Mouse (Mus musculus): ENCODE results near the gene 4930583I09Rik.

Gene 4930583I09Rik

DNA sequence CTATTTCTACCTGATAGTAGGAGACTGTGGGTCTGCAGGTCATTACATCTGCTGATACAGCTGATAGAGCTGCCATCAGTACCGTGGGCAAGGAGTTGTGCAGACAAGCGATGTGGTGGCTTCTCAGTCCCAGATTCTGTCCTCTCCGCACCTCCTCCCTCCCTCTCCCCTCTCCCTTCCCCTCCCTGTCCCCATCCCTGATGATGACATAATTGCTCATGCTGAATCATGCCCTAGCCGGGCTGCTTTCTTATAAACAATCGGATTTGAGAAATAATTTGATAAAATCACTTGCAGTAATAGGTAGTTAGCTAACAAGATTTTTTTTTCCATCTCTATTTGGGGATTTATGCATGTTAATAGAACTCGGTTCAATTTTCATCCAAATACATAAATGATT lies at the start of gene 4930583I09Rik:
Gene 4930583I09Rik (minus strand): TSS at position 144 of the 400 bp plus-strand sequence.
- no peak for DNase-seq (ENCODE audit: low read depth, low spot score)

DNA sequence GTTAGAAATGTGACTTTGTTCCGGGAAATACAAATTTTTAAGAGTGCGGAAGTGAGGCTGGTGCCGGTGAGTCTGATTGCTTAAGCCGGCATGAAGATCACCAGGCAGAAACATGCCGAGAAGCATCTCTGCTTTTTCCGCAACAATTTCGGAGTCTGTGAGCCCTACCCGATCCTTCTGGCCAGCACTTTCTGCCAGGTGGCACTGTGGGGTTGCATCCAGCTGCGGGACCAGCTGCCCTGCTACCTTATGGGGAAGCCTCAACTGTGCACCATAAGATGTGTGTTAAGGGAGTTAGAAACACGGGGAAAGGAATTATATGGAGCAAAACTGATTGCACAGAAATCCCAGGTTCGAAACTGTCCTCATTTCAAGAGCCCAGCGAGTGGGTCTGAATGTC lies 40.2 kb upstream of the 4930583I09Rik start:
- no peak for DNase-seq (ENCODE audit: low read depth, low spot score)

DNA sequence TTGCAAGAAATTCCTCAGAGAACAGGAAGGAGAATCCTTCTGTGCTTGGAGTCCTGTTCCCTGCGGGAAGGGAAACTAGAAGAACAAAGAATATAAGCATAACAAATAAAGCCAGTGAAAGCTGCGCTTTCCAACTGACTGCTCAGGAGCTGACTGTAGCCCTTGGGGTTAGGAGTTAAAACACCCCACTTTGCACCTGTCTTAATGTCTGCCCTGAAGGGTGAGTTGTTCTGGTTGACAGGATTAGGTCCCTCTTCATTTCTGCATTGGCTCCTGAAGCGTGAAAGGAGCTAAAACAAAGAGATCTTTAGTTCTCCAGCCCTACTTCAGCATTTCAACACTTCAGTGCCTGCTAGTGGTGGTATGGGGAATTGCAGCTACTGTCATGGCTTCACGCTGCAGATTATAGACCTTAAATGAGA lies 37.8 kb upstream of the 4930583I09Rik start:
- no peak for DNase-seq (ENCODE audit: low read depth, low spot score)

DNA sequence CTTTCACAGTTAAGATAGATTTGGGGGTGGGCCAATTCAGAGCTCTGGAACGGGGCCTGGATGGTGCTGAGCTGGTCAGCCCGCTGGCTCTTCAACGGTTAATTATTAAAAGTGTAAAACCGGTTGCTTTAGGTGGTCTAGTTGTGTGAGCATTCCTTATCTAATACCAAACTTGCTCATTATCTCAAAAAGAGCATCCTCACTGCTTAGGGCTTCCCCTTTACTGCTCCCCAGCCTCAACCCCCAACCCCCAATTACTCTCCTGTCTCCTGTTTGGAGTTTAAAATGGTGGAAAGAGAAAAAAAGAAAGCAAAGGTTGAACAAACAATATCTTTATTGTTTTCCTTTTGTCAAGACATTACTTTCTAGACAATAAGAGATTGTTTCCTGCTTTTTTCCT lies 27.9 kb upstream of the 4930583I09Rik start:
- no peak for DNase-seq (ENCODE audit: low read depth, low spot score)

DNA sequence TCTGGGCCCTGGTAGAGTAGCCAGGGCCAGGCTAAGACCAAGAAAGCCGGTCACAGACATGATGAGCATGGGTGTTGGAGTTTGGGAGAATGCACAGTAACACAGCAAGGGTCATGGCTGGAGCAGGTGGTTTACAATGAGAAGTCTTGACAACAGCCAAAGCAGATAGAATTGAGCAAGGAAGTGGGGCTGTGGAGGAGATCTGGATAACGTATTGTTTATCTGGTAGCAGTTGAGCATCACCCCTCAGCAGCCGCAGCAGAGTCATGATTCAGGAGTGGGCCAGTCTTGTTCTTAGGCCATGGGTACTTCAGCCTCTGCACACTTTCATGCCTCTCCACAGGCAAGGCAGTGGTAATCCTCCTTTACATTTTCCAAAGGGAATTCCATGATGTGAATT lies 25.1 kb upstream of the 4930583I09Rik start:
- DNase-seq (ENCODE audit: low read depth, low spot score): no peak

DNA sequence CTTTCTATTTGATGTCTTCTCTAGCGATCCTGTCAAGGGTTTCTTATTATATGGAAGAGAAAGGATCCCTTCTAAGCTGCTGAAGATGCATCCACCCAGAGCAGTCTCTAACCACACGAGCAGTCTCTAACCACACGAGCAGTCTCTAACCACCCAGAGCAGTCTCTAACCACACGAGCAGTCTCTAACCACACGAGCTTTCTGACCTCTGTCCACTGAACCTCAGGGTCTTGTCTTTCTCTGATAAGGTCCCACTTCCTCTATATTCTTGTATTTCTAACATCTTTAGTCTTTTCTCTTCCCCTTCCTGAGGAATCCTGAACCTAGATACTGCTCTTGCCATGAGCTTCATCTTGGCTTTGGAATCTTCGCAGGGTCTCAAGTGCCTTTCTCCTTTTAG lies 23.0 kb upstream of the 4930583I09Rik start:
- no peak for DNase-seq (ENCODE audit: low read depth, low spot score)

DNA sequence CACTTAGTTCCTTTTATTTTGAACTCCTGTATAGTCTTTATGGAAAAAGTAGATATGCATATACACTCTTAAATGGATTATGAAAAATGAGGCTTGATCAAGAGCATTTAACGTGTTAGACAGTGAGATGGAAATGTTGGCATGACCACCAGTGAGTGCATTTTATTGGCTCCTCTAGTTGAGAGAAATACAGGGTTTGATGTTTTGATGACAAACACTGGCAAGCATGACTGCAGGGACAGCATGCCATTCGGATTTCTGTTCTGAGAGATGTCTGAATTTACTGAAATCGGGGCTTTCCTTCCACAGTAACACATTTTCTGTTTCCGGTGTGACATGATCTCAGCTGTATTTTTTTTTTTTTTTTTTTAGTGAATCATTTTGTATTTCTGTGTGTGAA lies 12.2 kb upstream of the 4930583I09Rik start:
- DNase-seq (ENCODE audit: low read depth, low spot score): no peak

DNA sequence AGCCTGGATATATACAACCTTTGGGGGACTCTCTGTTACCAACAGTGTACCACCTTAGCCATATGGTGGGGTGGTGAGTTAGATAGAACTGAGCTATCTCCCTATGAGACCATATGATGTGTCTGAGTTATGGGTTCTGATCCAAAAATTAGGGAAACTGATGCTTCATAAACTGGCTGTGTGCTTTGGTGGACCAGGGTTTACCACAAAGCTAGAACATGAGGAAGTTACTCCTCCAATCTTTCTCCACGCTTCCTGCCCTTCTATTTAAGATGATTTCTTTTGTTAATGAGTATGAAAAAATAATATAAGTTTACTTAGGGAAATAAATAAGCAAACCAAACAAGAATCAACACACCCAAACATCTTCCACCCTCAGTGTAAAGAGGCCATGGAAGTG lies 10.8 kb upstream of the 4930583I09Rik start:
- no peak for DNase-seq (ENCODE audit: low read depth, low spot score)

DNA sequence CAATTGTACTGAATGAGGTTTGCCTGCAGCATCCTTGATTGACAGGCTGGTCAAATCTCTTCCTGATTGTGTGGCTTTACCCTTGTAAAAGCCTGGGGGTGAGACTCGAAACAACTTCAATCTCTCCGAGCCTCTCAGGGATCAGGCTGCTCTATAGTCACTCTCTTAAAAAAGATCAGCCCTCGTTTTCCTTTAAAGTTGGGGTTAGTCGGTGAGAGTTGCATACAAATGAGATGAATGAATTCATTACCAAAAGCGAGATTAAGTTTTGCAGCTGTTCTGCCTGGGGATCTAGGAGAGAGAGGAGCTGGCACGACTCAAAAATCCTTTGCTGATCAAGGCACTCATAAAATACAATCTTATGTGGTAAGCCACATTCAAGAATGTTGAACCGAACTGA lies 1.0 kb upstream of the 4930583I09Rik start:
- DNase-seq (ENCODE audit: low read depth, low spot score): peak; percentile 14

DNA sequence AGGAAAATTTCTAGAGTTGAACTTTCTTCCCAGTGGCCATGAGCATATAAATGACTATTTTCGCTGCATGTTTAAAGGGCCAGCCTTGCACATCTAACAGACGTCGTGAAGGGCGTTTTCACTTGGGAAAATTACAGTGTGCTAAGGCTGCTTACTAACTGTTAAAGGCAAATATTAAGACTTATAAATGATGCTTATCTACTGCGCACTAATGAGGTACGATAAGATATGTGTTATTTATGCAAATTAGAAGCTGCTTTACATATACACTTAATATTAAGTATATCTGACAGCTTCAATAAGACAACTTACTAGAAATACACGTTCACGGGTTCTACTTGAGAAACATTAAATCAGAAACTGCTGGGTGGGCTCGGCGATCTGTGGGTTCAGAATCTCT lies 481 bp upstream of the 4930583I09Rik start:
- DNase-seq (ENCODE audit: low read depth, low spot score): no peak

DNA sequence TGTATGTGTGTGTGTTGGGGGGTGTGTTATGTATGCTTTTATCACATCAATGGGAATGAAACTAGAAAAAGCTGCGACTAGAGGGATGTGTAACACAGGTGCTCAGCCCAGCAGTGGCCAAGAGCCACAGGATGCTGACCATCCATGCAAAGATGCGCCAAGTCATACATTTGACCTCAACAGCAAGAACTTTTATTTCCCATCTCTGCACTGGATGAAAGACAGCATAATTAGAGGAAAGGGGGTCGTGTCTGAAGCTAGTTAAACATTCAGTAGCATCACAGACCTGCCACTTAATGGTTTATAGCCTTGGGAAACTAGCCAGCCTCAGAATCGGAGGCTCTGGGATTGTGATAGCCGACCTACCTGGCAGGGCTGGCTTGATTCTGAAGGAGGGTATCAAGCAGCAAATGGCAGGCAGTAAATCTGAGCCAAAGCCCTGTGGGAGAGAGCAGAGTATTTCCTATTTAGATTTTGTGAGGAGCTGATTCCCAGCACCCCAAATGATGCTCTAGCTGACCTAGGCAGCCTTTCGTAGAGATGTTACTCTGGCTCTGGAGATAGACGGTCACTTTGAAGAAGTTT lies 1.9 kb downstream of the 4930583I09Rik start:
- DNase-seq (ENCODE audit: low read depth, low spot score): no peak

DNA sequence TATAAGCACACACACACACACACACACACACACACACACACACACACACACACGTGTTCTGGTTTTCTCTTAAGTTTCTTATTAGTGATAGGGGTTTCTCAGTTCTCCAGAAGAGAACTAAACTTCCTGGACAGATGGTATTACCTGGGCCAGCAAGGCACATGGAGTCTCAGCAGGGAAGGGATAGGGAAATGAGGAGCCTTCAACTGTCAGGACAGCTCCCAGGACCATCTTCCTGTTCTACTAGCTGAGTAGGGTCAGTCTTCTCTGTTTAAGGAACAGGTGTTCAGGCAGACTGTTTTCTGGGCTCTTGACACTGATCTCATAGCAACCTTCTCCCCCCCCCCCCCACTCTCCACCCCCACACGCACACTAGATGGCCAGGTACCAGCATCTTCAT lies 2.8 kb downstream of the 4930583I09Rik start:
- DNase-seq (ENCODE audit: low read depth, low spot score): no peak

DNA sequence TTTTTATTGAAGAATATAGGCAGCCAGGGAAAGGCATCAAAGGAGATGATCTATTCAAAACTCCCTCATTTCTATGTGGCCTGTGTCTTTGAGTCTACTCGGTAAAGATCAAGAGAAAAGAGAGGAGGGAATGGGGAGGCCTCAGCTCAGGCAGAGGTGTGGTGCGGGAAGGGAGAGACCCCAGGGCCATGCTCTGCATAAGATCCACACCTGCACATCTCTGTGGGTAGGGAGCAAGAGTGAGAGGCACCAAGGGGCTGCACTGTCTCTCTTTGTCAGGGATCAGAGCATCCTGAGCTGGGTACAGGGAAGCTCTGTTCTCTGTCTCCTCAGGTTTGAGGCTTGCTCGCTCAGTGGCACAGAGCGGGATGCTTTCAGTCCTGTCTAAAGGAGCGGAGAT lies 8.4 kb downstream of the 4930583I09Rik start:
- no peak for DNase-seq (ENCODE audit: low read depth, low spot score)

DNA sequence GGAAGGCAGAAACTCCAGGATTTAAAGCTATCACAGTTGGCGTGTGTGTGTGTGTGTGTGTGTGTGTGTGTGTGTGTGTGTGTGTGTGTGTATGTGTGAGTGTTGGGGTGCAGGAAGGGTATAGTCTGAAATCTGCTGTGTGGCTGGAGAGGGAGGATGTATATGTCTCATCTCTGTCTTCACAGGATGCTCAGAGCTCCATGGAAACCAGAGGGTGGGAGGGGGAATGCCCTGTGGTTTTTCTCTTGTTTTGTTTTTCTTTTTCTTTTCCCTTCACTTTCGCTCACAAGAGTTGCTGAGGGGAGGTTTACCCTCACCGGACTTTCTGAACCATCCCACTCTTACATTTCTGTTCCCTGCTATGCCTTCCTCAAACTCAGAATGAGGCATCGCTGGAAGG lies 9.0 kb downstream of the 4930583I09Rik start:
- no peak for DNase-seq (ENCODE audit: low read depth, low spot score)

DNA sequence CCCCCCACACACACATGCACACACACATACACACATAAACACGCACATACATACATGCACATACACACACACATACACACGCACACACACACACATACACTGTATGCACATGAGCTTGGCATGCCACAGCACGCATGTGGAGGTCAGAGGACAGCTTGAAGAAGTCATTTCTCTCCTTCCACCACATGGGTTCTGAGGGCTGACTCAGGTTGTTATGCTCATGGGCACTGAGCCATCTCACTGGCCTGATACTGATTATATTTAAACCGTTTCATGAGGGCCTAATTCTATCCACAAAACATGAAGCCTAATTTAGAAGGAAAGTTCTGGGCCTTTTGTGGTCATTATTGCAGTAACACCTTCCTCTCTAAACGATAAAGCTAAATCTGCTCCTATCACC lies 13.3 kb downstream of the 4930583I09Rik start:
- no peak for DNase-seq (ENCODE audit: low read depth, low spot score)

DNA sequence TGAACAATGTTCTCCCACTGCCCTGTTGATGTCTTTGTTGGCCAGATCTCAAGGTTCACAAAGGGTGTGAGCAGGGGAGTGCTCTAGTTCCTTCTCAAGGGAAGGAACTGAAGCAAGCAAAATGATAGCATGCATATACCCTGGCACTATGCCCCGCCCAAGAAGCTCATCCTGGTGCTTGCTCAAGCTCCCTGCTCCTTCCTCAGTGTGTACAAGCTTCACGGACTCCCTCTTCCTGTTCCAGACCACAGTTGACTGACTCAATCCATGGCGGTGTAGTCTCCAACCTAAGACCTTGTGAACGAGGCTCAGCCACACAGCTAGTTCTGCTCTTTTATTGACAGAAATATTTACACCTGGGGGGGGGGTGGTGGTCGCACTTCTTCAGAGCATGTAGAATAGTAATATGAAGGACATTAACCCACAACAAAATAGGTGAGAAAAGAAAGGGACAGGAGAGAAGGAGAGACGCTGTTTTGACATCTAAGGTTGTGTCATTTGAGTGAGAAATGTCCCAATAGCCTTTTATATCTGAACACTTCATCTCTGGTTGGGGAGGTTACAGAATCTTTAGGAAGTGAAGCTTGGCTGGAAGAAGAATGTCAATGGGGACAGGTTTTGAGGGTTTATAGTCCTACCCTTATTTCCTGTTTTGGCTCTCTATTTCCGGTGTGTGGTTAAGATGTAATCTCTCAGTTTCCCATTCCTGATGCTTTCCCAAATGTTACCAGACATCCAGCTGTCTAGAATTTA lies 14.9 kb downstream of the 4930583I09Rik start:
- DNase-seq (ENCODE audit: low read depth, low spot score): no peak

DNA sequence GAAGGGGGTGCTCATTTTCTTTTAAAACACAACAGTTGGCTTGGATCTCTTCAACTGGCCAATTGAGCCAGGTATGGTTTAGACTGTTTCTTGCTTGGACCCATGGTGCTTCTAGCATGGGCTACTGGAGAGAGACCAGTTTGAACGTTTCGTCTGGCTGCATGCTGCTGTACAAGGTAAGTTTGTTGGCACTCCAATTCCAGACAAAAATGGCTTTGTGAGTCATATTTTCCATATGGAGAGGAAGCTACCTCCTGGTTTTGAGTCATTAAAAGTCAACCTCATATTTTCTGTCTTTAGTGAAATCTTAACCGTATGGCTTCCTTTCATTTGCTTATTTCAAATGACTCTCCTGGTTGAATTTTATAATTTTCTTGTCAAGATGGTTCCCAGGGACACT lies 19.6 kb downstream of the 4930583I09Rik start:
- no peak for DNase-seq (ENCODE audit: low read depth, low spot score)

DNA sequence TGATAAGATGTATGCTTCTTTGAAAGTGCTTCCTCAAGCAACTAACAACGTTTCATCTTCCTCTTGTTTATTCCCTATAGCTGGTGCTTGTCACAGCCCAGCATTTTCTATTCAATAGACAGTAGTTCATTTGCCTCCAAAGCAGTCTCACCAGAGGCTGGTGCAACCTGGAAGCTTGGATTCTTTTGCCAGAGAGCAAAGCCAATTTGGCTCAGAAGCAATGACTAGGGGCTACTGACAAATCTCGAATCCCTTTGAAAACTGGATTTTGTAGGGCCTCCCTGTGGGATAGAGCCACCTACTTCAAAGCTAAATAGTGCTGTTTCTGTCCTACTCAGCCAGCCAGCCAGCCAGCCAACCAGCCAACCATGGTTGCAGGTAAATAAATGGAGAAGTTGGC lies 20.1 kb downstream of the 4930583I09Rik start:
- no peak for DNase-seq (ENCODE audit: low read depth, low spot score)

DNA sequence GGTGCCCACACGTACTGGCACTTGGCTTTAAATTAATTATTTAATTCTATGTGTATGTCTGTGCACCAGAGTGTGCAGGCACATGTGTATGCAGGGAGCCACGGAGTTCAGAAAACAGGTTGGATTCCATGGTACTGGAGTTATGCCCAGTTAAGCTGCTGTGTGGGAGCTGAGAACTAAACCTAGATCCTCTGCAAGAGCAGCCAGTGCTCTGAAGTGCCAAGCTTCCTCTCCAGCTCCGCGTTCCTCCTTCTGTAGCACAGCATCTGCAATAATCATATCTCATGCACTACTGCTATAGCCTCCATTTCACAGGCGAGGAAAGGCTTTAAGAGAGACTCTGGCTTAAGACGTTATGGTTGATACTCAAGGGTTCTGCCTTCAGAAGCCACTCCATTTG lies 22.3 kb downstream of the 4930583I09Rik start:
- DNase-seq (ENCODE audit: low read depth, low spot score): no peak

DNA sequence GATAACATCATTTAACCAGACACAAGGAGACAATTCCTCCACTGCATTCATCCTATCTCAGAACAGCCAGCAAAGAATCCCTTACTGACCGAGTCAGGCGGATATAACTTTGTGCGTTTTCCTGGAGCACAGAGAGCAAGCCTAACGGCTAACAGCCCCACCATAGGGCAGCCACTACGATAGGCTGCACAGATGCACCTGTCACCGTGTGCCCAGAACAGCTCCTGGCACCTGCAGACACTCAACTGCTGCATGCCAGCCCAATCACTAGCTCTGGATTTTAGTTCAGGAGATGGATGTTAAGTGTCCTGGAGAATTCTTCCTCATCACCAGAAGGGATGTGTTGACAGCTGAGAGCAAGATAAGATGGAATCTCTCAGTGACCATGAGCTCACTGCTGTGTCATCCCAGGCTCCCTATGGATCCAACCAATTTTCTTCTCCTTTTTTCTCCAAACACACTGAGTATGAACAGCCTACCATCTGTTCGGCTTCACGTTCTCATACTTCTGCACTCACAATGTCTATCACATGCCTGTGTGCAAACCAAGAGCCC lies 29.8 kb downstream of the 4930583I09Rik start:
- no peak for DNase-seq (ENCODE audit: low read depth, low spot score)

DNA sequence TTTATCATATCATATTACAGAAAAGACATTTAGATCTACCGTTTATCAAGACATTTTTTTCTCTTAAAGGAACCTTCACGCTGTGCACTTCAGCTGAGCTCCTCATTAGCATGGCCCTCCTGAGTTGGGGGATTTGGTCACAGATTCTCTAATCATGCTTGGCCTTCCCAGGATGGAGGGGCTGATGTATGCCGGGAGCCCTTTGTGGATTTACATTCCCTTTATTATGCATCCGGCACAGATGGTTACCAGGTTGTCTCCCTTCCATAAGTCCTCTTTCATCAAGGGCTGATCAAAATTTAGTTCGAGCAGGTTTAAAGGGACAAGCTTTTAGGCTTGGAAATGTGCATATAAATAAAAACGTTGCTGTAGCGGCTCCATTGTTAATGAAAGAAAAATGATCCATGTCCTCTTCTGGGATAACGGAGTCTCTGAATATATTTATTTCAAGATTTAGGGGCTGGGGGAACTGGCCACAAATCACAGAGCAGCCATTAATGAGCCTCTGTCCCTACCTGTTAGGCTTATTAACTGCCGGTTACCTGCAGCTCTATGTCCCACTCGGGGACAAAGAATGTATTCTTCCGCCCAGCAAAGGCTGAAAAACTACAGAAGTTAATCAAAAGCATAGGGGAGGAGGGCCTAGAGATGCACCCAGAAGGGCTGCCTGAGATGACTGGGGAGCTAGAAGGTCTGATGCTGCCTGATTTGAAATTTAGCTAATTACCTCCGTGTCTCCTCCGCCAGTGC lies 31.3 kb downstream of the 4930583I09Rik start:
- DNase-seq (ENCODE audit: low read depth, low spot score): no peak

DNA sequence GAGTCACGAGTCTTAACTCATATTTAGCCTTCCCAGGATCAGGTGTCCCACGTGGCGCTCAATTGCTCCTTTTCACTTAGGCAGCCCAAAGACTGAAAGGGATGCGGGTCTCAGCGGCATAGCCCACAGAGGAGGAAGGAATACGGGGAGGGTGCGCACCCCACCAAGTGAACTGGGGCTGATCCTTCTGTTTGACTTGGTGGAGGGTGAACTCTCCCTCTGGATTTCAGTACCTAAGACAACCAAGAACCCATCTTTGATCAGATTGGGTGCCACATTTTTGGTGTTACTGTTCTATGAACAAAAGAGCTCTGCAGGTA lies 33.0 kb downstream of the 4930583I09Rik start:
- no peak for DNase-seq (ENCODE audit: low read depth, low spot score)
